Mouse (Mus musculus) C2C12 (cell line): Measurements from ENCODE around the gene Rnase10.

ENCODE experiments used
- CTCF ChIP-seq: IDR thresholded peaks from one replicate; pipeline ENCODE4 v1.5.1; 2011; ENCODE audit not compliant: control insufficient read depth, insufficient read depth, insufficient read length
- MAX ChIP-seq: IDR thresholded peaks from one replicate; pipeline ENCODE4 v1.6.1; 2011; ENCODE audit warnings: mild to moderate bottlenecking, control low read depth
- MYOG ChIP-seq: IDR thresholded peaks from one replicate; pipeline ENCODE4 v1.6.1; 2011; ENCODE audit not compliant: control insufficient read depth, insufficient read length; ENCODE audit errors: extremely low read depth
- USF1 ChIP-seq: IDR thresholded peaks from one replicate; pipeline ENCODE4 v1.6.1; 2011; ENCODE audit warnings: low read depth, mild to moderate bottlenecking, control low read depth, moderate library complexity

DNA sequence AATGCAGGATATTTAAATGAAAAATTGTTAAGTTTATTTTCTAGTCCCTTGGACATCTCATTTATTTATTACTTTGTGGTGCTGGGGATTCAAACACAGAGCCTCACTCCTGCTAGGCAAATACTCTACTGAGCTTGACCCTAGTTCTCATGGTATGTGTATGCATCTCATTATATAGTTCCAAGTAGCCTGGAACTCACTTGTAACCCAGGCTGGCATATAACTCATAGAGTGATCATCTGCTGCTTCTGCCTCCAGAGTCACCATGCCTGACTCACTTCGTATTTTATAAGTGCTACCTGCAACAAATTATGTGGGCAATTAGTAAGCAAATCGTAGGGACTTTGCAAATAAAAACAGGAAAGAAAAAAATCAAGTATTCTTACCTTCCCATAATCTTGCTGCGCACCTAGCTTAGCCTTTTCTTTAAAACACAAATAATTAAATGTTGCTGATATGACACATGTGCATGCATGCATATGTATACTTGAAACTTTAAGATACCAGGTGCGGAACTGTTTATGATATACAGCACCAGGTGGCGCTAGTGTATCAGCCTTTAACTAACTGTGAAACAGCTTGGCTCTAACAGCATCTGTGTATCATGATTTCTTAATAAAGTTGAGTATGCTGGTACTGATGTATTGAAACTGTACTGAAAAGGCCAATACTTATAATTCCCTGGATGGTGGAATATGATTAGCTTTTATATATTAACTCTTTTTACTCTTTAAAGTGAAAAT is 19.0 kb downstream of the Rnase10 start:
- TF ChIP-seq CTCF, result no peak
- no peak for TF ChIP-seq USF1
- TF ChIP-seq MAX, result no peak
- no peak for TF ChIP-seq MYOG
